Mouse (Mus musculus): Measurements from ENCODE around the gene Olfr935. TPM values are rescaled to one million over a fixed set of nuclear protein-coding genes. Genes with fewer than 3 reads are reported as not detected.

Gene Olfr935
- not detected for total RNA-seq (2021)
- long read RNA-seq, experiment 1: 0 reads
- long read RNA-seq, experiment 2: 0 reads

DNA sequence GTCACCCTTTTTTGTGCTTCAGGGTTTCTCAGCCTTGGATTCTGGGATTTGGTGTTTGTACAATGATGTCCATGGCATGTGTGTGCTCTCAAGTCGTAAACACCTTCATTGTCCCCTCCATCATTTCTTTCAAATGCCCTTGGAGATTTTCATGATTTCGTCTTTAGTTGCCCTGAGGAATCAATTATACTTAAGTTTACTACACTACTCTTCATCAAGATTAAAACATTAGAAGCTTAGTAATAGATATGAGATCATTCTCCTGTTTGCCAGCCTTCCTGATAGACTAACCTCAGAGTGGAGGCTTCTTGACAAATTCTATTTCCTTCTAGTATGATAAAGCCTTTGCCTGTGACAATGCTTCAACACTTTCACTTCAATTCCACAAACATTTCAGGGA is at the start of gene Olfr935:
Gene Olfr935 (minus strand): TSS at position 101 of the 400 bp plus-strand sequence.
- intact Hi-C loops (cut with DNase I): no loop called here
- DNase-seq: no peak

DNA sequence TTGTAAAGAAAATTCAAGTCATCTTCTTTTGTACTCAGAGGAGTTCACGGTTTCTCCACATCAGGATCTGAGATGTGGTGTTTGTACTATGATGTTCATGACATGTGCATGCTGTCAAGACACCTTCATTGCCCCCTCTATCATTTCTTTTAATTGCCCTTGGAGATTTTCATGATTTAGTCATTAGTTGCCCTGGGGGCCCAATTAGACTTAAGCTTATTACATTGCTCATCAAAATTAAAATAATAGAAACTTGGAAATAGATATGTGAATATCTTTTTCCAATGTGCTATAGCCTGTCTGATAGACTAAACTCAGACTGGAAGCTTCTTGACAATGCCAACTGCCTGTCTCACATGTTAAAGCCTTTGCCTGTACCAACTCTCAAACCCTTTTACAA is 23.8 kb upstream of the Olfr935 start, which contains the start of gene Olfr146:
Gene Olfr146 (minus strand): TSS at position 101 of the 400 bp plus-strand sequence.
- DNase-seq: no peak
- intact Hi-C loops (cut with DNase I): no loop called here

GRCm38 (mm10) chr9:38988215-38988614 is 11.3 kb downstream of the Olfr935 start, which contains the start of gene Olfr934:
Gene Olfr934, minus strand, starts transcription at chr9:38988315.
- intact Hi-C loops (cut with DNase I): no loop called here
- no peak for DNase-seq

- DNase-seq: no peak
- intact Hi-C loops (cut with DNase I): no loop called here
Measured at GRCm38 (mm10) chr9:38972013-38972412, 27.5 kb downstream of the Olfr935 start, which contains the start of gene Olfr933. Gene Olfr933, plus strand, starts transcription at chr9:38972313.

DNA sequence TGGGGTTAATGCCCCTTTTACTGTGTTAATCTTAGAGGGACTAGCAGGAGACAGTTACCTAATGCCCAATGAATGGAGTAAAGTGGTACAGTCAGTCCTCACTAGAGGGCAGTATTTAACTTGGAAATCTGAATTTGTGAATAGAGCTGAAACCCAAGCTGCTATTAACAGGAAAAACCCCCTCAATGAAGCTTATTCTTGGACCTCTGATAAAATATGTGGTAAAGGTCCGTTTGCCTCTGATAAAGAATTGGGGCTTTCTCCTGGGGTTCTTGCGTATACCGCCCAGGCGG is 45.4 kb downstream of the Olfr935 start:
- DNase-seq: no peak
- intact Hi-C loops (cut with DNase I): no loop called here

DNA sequence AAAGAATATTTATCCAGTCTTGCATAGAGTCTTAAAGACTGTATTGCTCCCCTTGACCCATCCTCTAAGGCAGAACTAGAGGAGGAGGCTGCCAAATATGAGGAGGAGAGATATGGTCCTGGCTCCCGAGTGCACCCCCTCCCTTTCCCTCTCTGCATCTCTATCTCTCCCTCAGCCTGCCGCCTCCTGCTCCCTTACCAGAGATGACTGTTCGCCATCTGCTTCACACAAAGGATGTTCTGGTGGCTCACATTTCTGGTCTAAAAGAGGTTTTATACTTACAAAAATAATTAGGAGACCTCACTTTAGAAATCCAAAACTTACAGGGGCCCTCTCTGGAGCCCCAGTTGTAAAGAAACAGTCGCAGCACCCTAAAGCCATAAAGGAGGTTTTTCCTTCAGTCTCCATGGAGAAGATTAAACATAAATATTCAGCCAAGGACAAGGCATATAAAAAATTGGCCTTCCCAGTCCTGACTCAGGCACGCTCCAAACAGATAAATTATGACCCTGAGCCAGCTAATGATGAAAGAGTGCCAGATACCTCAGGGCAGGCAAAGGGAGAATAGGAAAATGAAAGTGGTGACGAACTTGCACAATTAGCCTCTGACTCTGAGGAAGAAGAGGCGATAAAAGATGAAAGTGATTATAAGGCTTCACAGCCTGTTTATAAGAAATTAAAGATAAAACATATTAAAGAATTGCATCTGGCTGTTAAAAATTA is 45.9 kb downstream of the Olfr935 start:
- intact Hi-C loops (cut with DNase I): no loop called here
- DNase-seq: no peak

Small RNAs within 50 kb of the gene (microRNA-seq; reads per million reads assigned to microRNA genes)
- 0 reads per million in 2 experiments for gene Gm25529

Other genes starting within 250 kb of the Olfr935 start
- gene Olfr920, start 247.4 kb downstream of the Olfr935 start, total RNA-seq (2021): under 1 TPM in 1 of 2 experiments, not detected in 1; 0.05 TPM
- not detected for gene Olfr921, start 226.6 kb downstream of the Olfr935 start, total RNA-seq (2021)
- not detected for gene Olfr922, start 185.1 kb downstream of the Olfr935 start, total RNA-seq (2021)
- not detected for gene Olfr923, start 173.1 kb downstream of the Olfr935 start, total RNA-seq (2021)
- not detected for gene Olfr924, start 155.2 kb downstream of the Olfr935 start, total RNA-seq (2021)
- not detected for gene Olfr26, start 144.6 kb downstream of the Olfr935 start, total RNA-seq (2021)
- not detected for gene Olfr926, start 122.6 kb downstream of the Olfr935 start, total RNA-seq (2021)
- not detected for gene Olfr930, start 69.9 kb downstream of the Olfr935 start, total RNA-seq (2021)
- not detected for gene Olfr933, start 27.4 kb downstream of the Olfr935 start, total RNA-seq (2021)
- not detected for gene Olfr934, start 11.4 kb downstream of the Olfr935 start, total RNA-seq (2021)
- not detected for gene Olfr146, start 23.7 kb upstream of the Olfr935 start, total RNA-seq (2021)
- not detected for gene Olfr937, start 65.3 kb upstream of the Olfr935 start, total RNA-seq (2021)
- gene Olfr938, start 79.2 kb upstream of the Olfr935 start, total RNA-seq (2021): not detected
- gene Olfr27, start 128.4 kb upstream of the Olfr935 start, total RNA-seq (2021): not detected
- gene Olfr943, start 166.6 kb upstream of the Olfr935 start, total RNA-seq (2021): not detected
- gene Olfr944, start 202.2 kb upstream of the Olfr935 start, total RNA-seq (2021): not detected

Data from gastrocnemius, postnatal 36 days (tissue).